Mouse (Mus musculus) small intestine, adult 2 months (tissue): ENCODE results near the gene Gm9999. TPM values are rescaled to one million over a fixed set of nuclear protein-coding genes. Genes with fewer than 3 reads are reported as not detected.

ENCODE experiments used
- H3K27ac ChIP-seq: fragments of 200-500 bp; 2 replicates; pipeline ENCODE4 v1.5.1; 2012; ENCODE audit warnings: low read depth, low read length, control low read depth, inconsistent platforms; ENCODE audit not compliant: insufficient read depth
- H3K27me3 ChIP-seq: fragments of 200-500 bp; 2 replicates; pipeline ENCODE4 v1.6.1; 2012; ENCODE audit warnings: mild to moderate bottlenecking, moderate library complexity, low read length, inconsistent platforms; ENCODE audit not compliant: control insufficient read depth, insufficient read depth
- H3K36me3 ChIP-seq: fragments of 200-500 bp; 2 replicates; pipeline ENCODE4 v1.6.1; 2012; ENCODE audit warnings: mild to moderate bottlenecking, low read length, control low read depth, inconsistent platforms; ENCODE audit not compliant: control insufficient read depth, insufficient read depth
- H3K4me1 ChIP-seq: fragments of 200-500 bp; 2 replicates; pipeline ENCODE4 v1.6.1; 2012; ENCODE audit warnings: low read length, inconsistent platforms, mixed read lengths; ENCODE audit not compliant: control insufficient read depth, insufficient read depth, insufficient read length
- H3K4me3 ChIP-seq: fragments of 200-500 bp; 2 replicates; pipeline ENCODE4 v1.5.1; 2012; ENCODE audit warnings: low read depth, mild to moderate bottlenecking, control low read depth, inconsistent platforms, low read length, moderate library complexity
- CTCF ChIP-seq: fragments of 200-500 bp; IDR thresholded peaks from 2 replicates; pipeline ENCODE4 v1.5.1; 2012; ENCODE audit warnings: low read depth, mild to moderate bottlenecking, control low read depth, inconsistent platforms, low read length, moderate library complexity, mixed read lengths; ENCODE audit not compliant: insufficient replicate concordance, insufficient read length; ENCODE audit errors: extremely low read depth
- POLR2A ChIP-seq: fragments of 200-500 bp; IDR thresholded peaks from 2 replicates; pipeline ENCODE4 v1.6.1; 2012; ENCODE audit warnings: low read depth, mild to moderate bottlenecking, control low read depth, inconsistent platforms, low read length, moderate library complexity
- WGBS: fragments of 180-500 bp; shearing (Covaris S2); methylation state at CpG from one replicate; pipeline ENCODE4 v1.1.7; 2018; 5-methylcytosine and 5-hydroxymethylcytosine counted together
- polyA plus RNA-seq: library from polyadenylated mRNA; depleted of rRNA; stranded (reverse); fragments of >200 nt; gene quantifications from 2 replicates; pipeline ENCODE4 v1.2.3, GENCODE M21; 2012

Gene Gm9999
- polyA plus RNA-seq, 1 experiment = not detected

DNA sequence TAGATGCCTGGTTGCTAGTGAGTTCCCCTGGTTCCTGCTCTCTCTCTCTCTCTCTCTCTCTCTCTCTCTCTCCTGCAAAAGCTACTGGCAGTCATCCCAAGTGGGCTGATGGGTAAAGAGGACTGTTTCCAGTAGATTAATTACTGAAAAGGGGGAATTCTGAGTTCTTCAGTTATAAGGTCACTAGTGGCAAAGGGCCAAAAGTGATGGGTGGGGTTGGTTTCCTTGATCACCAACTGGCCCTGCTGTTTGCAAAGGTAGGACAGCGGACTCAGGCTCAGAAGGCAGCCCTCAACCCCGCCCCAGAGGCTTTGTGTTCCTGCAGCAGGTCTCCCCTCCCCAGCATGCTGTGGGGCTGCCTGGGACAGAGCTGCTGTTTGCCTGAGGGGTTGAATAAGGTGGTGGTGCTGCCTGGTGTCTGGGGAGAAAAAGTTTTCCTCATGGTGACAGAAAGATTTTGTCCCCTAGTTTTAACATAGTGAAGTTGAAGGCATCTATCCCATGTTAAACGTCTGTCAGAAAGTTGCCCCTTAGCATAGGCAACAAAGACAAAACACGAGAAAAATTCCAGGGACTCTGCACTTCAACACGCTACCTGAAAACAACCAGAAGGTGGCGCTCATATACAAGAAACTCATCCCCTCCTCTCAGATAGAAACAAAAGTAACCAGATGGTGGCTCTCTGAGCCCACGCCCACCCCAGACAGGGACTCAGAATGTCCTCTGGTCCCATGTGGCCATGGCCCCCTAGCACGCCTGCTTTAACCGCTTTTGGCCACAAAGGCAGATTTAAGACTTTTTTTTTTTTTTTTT, 20.4 kb upstream of the Gm9999 start:
- 1% methylated on average over 9 of the region's 9 CpGs for WGBS
- Histone ChIP-seq H3K27ac (no peak overlapping the region), H3K36me3 (no peaks in the 10 kb centered on the region), H3K4me1 (peaks cover 5% of the 10 kb centered on the region), H3K27me3 (no peaks in the 10 kb centered on the region), H3K4me3 (no peak overlapping the region)
- TF ChIP-seq POLR2A (no peak), CTCF (peak; percentile 62; the same call in 1 of the 2 replicates)

DNA sequence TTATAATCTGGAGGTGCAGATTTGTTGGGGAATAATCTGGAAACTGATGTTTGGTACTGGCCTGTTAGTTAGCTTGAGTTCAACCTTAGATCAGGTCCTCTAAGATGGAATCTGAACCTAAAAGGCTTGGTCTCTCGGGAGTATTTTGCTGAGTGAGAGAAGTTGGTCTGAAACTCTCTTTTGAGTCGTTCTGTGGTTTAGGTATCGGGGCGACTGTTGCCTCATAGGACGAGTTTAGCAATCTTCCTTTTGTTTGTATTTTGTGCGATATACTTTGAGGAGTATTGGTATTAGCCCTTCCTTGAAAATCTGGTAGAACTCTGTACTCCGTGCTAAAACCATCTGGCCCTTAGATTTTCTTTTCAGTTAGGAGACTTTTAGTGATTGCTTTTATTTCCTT, 19.3 kb upstream of the Gm9999 start:
- peaks cover 3% of the 10 kb centered on the region for H3K4me1 ChIP-seq
- H3K36me3 ChIP-seq = no peaks in the 10 kb centered on the region
- no peak for TF ChIP-seq POLR2A
- TF ChIP-seq CTCF = no peak
- H3K4me3 ChIP-seq = no peak overlapping the region
- 74% methylated on average over 7 of the region's 7 CpGs for WGBS
- no peak overlapping the region for H3K27ac ChIP-seq
- H3K27me3 ChIP-seq = no peaks in the 10 kb centered on the region

DNA sequence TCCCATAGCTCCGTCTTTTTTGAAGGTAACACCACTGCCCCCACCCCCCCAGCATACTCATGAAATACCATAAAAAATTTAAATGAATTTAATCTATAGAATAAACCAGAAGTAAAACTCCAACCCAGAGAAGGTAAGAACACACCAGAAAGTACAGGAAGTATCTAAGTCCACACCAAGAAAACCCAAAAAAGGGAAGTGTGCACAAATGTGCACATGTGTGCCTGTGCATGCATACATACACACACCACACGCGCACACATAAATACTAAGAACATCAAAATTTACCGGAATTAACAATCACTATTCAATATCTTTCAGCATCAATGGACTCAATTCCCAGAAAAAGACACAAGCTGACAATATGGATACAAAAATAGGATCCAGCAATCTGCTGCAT, 13.5 kb upstream of the Gm9999 start:
- H3K4me1 ChIP-seq = no peaks in the 10 kb centered on the region
- no peak for TF ChIP-seq CTCF
- no peak for TF ChIP-seq POLR2A
- no peak overlapping the region for H3K27ac ChIP-seq
- H3K4me3 ChIP-seq = no peak overlapping the region
- no peaks in the 10 kb centered on the region for H3K27me3 ChIP-seq
- WGBS = 84% methylated on average over 4 of the region's 4 CpGs
- no peaks in the 10 kb centered on the region for H3K36me3 ChIP-seq

DNA sequence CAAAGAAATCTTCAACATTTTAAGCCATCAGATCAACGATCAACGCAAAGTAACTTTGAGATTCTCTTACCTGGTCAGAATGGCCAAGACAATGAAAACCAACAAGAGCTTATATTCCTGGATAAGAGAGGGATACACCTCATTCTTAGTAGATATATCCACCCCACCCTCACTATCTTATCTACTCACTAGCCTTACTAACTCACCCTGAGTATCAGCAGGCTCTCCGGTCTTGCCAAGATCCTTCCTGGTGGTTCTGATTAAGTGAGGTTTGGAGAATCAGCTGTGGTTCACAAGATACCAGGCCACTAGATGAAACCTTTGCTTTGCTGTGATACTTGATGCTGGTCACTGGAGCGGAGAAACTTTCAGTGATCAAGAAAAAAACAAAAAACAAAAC, 8.7 kb upstream of the Gm9999 start:
- Histone ChIP-seq H3K27ac (no peak overlapping the region), H3K4me3 (no peak overlapping the region), H3K27me3 (no peaks in the 10 kb centered on the region), H3K4me1 (no peaks in the 10 kb centered on the region), H3K36me3 (no peaks in the 10 kb centered on the region)
- no peak for TF ChIP-seq POLR2A
- no peak for TF ChIP-seq CTCF
- WGBS = 84% methylated on average over 4 of the region's 4 CpGs

DNA sequence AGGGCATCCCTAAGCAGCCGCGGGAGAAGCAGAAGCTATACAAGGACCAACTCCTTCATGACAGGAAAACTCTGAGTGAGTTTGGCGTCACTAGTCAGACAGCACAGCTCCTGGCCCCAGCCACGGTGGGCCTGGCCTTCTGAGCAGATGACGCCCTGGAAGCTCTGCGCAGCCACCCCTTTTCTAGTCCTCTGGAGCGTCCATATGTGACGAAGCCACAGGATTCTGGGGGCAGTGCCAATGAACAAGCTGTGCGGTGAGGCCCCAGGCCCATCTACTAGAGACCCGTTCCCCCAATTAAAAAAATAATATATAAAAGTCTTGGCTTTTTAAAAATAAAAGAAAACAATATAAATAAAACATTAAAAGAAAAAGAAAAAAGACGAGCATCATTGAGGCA, 7.9 kb upstream of the Gm9999 start:
- 89% methylated on average over 11 of the region's 11 CpGs for WGBS
- Histone ChIP-seq H3K27ac (no peak overlapping the region), H3K27me3 (no peaks in the 10 kb centered on the region), H3K36me3 (no peaks in the 10 kb centered on the region), H3K4me1 (no peaks in the 10 kb centered on the region), H3K4me3 (no peak overlapping the region)
- TF ChIP-seq CTCF = no peak
- no peak for TF ChIP-seq POLR2A

DNA sequence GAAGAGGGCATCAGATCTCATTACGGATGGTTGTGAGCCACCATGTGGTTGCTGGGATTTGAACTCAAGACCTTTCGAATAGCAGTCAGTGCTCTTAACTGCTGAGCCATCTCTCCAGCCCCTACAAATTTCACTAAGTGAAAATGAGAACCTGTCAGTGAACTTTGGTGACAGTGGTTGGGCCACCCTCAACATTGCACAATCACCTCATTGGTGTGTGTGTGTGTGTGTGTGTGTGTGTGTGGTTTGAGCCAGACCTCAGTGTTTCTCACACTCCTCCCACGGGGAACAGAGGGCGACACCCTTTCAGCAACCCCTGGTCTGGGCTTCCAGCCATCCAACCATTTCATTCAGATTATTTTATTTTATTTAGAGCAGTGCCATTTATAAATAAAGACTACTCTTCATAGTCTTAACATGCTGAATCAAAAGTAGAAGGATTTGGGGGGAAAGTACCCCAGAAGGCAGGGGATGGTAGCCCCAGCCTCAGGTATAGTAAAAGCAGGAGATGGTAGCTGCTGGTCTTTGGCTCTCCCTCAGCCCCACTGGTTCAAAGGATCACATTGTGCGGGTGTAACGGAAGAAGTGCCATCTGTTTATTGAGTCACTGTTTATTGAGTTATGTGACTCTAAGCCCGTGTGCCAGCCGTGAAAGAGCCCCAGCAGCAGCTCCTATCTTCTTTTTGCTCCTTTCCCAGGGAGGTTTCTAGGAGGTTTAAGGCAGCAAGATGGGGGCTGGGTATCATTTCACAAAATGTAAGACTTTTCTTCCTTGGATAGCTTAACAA, 2.5 kb downstream of the Gm9999 start:
- Histone ChIP-seq H3K27me3 (no peaks in the 10 kb centered on the region), H3K4me3 (no peak overlapping the region), H3K4me1 (0 out of 2 replicates have a peak, but pooled peaks cover 3% of the 10 kb centered on the region), H3K36me3 (no peaks in the 10 kb centered on the region), H3K27ac (no peak overlapping the region)
- WGBS = 36% methylated on average over 8 of the region's 8 CpGs
- TF ChIP-seq POLR2A (no peak), CTCF (no peak)

DNA sequence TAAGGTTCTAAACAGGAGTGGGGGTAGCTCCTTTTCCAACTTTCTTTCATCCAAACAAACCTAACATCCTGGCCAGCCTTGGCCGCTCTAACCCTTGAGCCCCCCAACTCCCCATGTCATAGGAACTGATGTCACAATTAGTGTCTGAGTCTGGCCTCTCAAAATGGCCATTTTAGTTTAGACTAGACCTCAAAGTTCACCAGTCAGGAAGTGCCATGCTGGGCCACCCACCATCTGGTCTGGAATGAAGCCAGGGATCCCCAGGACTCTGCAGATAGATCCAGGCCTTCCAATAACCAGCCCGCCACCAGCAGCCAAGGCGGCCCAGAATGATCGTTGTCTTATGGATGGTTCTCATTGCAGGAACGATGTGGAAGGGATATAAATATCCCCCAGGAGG, 3.3 kb downstream of the Gm9999 start:
- H3K27ac ChIP-seq = no peak overlapping the region
- TF ChIP-seq CTCF (no peak), POLR2A (no peak)

More for the DNA sequence above, 3.3 kb downstream of the Gm9999 start:
- 52% methylated on average over 5 of the region's 5 CpGs for WGBS
- no peaks in the 10 kb centered on the region for H3K27me3 ChIP-seq
- H3K36me3 ChIP-seq = peaks cover 3% of the 10 kb centered on the region; the same call in 1 of the 2 replicates
- H3K4me1 ChIP-seq = 0 out of 2 replicates have a peak, but pooled peaks cover 3% of the 10 kb centered on the region
- no peak overlapping the region for H3K4me3 ChIP-seq
